Mouse (Mus musculus): Measurements from ENCODE around the gene Kctd7.

GRCm38 (mm10) chr5:130169109-130169508 is 24.4 kb downstream of the Kctd7 start:
- TF ChIP-seq CTCF (IDR thresholded peaks at IDR 0.05; ENCODE audit: extremely low read depth, insufficient read depth, insufficient read length, insufficient replicate concordance) (no peak), POLR2A (IDR thresholded peaks at IDR 0.05; ENCODE audit: low read depth, low read length) (no peak)
